Mouse (Mus musculus) 3T3-L1 (cell line): Measurements from ENCODE around the gene Olfr191.
"Not testable (repeated sequence)": the region's sequence is repeated elsewhere in the genome, so short reads cannot be mapped to it uniquely, and the experiment has no call there.

ENCODE experiments used
- DNase-seq: peaks from one replicate; pipeline ENCODE4 v3.0.0-alpha.2; 2015; ENCODE audit warnings: low read depth, low spot score

The Olfr191 gene

GRCm38 (mm10) chr16:59089722-59090121, at the start of gene Olfr191:
Gene Olfr191, minus strand, starts transcription at chr16:59089822.
- not testable (repeated sequence) for DNase-seq

GRCm38 (mm10) chr16:59130740-59131139, 41.1 kb upstream of the Olfr191 start:
- no peak for DNase-seq

- no peak for DNase-seq
These were observed 31.3 kb upstream of the Olfr191 start, which contains the start of gene Olfr194 for GRCm38 (mm10) chr16:59120969-59121368. Gene Olfr194, minus strand, starts transcription at chr16:59121069.

GRCm38 (mm10) chr16:59111781-59112180, 22.2 kb upstream of the Olfr191 start, which contains the start of gene Olfr193:
Gene Olfr193, minus strand, starts transcription at chr16:59111881.
- DNase-seq = no peak

GRCm38 (mm10) chr16:59108522-59108921, 18.9 kb upstream of the Olfr191 start:
- DNase-seq = not testable (repeated sequence)

- no peak for DNase-seq
These were observed 15.7 kb upstream of the Olfr191 start for GRCm38 (mm10) chr16:59105312-59105711.

- not testable (repeated sequence) for DNase-seq
These were observed 8.5 kb downstream of the Olfr191 start for GRCm38 (mm10) chr16:59081113-59081512.

GRCm38 (mm10) chr16:59077905-59078304, 11.7 kb downstream of the Olfr191 start, which contains the start of gene Olfr190:
Gene Olfr190, minus strand, starts transcription at chr16:59078005.
- DNase-seq = no peak

GRCm38 (mm10) chr16:59073520-59073919, 16.1 kb downstream of the Olfr191 start:
- no peak for DNase-seq

- DNase-seq = no peak
These were observed 17.9 kb downstream of the Olfr191 start for GRCm38 (mm10) chr16:59071755-59072154.

GRCm38 (mm10) chr16:59062411-59062810, 27.2 kb downstream of the Olfr191 start:
- not testable (repeated sequence) for DNase-seq

- not testable (repeated sequence) for DNase-seq
These were observed 40.3 kb downstream of the Olfr191 start for GRCm38 (mm10) chr16:59049286-59049685.

- no peak for DNase-seq
These were observed 40.8 kb downstream of the Olfr191 start for GRCm38 (mm10) chr16:59048860-59049259.

- DNase-seq = no peak
These were observed 42.0 kb downstream of the Olfr191 start for GRCm38 (mm10) chr16:59047579-59047978.

- no peak for DNase-seq
These were observed 43.8 kb downstream of the Olfr191 start for GRCm38 (mm10) chr16:59045835-59046234.

GRCm38 (mm10) chr16:59039710-59040109, 49.9 kb downstream of the Olfr191 start, which contains the start of gene Olfr187:
Gene Olfr187, minus strand, starts transcription at chr16:59039767.
- DNase-seq = no peak
